Mouse (Mus musculus): ENCODE measurements around the gene Dgkg.

The Dgkg gene

DNA sequence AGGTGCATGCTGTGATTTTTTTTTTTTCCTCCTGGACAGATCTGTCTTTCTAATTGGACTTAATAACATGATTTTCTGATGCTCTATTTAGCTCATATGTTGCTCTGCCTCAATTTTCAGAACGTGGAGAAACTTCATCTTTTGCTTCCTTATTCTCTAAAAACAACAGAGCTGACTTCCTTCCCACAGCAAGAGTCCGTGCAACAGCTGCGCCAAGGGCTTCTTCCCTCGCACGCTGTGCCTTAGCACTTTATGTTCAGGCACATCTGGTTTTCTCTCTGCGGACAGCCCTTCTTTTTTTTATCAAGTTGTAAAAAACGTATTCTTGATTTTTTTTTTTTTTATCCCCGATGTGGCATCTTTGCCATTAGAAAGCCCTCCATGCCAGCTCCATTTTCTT is 111.2 kb downstream of the Dgkg start:
- DNase-seq (ENCODE audit: low read depth) = no peak

DNA sequence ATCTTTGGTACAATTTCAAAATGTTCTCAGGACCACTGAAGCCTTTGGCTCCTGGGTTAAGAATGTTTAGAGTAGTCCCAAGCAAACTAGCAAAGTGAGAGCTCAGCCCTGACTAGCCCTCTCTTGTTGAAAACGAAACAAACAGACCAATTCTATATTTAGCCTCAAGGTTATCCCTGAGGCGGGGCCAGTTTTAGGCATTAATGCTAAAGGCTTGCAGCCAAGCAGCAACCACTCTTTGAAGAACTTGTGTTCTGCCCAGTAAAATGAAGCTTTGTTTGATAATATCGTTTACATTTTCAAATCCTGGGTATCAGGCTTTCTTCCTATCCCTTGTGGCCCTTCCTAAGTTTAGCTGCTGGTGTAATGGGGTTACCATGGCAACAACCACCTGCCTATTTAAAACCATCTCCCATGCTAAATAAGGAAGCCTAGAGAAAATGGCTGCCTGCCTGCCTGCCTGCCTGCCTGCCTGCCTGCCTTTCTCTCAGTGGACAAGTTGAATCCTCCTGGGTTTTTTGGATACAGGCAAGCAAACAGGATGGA is 111.9 kb downstream of the Dgkg start:
- DNase-seq (ENCODE audit: low read depth) = peak; percentile 59

DNA sequence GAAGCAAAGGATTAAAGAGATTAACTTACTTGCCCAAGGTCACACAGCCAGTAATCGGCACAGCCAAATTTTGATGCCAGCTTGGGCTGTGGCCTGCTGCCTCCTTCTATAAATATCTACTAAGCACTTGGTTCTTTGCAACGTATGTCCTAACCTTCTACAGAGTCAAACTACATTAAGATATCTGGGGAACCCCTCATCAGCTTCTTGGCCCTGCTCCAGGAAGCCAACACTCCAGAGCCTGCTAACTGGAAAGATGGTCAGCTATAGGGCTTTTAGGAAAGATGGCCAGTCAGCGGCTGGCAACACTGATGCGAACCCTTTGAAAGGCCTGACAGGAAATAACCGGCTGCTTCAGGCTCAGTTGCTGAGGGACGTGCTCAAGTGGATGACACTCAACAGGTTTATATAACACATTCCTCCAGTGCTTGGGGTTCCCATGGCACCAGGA is 114.3 kb downstream of the Dgkg start:
- no peak for DNase-seq (ENCODE audit: low read depth)

DNA sequence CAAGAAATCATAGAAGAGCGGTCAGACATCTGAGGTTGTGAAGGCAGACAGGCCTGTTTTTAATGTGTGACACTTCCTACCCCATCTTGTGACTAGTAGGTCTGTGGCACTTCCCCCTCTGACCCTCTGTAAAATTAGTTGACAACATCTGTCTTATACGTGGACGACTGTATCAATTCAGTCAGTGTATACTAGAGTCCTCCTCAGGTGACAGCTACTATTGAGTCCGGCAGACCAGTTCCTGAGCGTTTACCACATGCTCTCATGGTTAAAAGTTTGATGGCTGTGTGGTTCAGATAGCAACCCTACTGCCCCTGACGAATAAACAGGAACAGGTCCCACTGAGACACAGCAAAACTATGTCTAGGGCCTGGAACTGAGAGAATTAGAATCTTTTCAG is 117.7 kb downstream of the Dgkg start:
- DNase-seq (ENCODE audit: low read depth) = no peak

DNA sequence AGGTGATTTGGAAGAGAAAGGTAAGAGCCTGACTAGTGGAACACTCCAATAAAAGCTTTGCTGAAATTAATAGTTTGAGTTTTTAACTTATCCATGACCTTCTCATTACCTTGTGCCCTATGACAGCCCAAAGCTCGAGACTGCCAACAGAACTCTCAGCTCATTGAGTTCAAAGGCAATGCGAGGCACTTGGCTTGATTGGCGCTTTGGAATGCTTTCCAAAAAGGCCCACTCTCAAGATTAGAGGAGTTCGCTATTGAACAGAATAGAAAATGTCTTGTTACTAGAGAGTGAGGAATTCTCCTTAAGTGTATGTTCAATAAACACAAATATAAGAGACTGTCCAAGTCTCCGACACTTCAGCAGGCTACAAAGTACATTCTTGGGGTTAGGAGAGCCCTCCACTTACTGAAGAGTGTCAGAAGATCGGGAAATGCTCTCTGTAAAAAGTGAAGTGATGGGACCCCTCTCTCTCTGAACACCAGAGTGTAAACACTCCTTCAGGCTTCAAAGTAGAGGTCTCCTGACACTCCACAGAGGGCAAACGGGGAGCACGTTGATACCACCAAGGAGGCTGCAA is 120.3 kb downstream of the Dgkg start:
- no peak for DNase-seq (ENCODE audit: low read depth)

DNA sequence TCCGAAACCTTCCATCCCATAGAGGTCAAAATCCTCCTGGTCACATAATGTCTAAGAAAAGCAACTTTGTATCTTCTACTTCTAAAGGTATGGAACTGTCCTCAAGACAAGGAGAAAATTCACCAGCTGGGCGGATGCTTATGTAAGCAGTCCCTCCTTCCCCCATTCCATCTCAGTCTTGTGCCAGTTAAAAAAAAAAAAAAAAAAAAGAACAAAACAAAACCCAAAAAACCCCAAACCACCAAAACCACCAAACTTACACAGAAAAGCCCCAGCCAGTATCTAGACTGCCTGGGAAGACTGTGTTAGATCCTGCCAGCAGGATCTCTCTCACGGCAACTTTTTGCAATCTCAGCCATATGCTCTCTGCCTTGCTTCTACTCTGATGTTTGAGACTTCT is 123.9 kb downstream of the Dgkg start:
- no peak for DNase-seq (ENCODE audit: low read depth)

DNA sequence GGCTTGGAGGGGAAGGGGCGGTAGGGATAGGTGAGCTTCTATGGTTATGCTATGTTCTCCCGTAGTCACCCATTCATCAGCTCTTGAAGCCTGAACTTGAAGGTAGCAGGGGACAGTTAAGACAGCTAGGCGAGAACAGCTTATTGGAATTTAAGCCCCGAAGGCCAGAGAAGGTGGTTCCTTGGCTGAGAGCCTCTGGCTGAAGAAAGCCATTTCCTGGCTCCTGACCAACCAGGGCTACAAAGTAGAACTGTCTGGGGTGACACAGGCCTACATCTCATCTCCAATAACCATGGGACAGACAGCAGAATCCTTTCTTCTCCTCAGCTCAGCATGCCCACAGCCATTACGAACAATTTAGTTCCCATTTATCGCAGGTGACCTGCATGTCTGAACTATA is 125.2 kb downstream of the Dgkg start:
- DNase-seq (ENCODE audit: low read depth) = no peak

DNA sequence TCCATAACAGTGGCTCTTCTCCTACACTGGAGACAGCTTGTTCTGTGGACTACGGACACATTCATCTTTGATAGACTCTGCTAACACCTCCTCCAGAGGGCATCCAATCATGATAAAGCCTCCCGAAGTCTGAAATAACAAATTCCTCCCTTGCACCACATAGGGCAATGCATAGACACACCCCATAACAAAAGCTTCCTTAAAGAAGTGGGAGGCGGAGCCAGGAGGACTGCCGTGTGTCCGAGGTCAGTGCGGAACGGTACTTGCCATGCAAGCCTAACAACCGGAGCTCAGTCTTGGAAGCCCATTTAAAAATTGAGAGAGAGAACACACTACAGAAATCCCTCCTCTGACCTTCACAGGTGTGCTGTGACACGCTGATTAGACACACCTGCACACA is 126.0 kb downstream of the Dgkg start:
- no peak for DNase-seq (ENCODE audit: low read depth)

DNA sequence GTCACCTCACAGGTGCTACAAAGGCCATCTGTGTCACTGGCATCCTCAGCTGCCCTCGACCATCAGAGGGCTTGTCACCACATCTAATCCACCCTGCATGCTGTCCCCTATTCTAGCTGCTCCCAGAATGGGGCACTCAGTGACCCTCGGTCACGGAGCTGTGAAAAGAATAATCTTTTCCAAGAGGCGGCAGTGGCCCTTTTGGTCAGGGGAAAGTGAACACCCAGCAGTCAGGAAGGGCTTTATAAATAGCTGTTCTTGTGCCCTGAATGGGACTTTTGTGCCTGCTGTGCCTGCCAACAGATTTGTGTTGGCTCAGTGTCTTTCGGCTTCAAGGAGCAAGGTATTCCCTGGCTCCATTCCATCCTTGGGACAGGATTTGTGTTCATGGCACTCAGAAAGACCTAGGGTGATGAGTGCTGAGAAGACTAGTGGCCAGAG is 129.5 kb downstream of the Dgkg start:
- no peak for DNase-seq (ENCODE audit: low read depth)

DNA sequence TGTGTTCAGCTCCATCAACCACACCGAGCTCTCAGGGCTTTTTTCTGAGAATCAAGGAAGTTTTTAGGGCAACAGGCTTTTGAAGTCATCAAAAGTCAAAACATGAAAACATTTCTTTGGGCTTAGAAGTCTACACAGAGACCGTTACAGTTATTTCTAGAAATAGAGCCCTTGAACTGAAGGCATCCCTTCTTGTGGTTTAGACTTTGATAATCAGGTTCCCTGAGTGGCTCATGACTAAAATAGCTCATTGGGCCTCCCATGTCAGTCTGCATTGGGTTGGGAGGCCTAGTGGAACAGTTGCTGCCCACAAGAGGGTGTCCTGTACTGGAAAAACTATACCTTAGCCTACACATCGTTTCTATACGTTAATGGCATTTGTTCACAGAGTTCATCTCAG is 130.6 kb downstream of the Dgkg start:
- DNase-seq (ENCODE audit: low read depth) = no peak

DNA sequence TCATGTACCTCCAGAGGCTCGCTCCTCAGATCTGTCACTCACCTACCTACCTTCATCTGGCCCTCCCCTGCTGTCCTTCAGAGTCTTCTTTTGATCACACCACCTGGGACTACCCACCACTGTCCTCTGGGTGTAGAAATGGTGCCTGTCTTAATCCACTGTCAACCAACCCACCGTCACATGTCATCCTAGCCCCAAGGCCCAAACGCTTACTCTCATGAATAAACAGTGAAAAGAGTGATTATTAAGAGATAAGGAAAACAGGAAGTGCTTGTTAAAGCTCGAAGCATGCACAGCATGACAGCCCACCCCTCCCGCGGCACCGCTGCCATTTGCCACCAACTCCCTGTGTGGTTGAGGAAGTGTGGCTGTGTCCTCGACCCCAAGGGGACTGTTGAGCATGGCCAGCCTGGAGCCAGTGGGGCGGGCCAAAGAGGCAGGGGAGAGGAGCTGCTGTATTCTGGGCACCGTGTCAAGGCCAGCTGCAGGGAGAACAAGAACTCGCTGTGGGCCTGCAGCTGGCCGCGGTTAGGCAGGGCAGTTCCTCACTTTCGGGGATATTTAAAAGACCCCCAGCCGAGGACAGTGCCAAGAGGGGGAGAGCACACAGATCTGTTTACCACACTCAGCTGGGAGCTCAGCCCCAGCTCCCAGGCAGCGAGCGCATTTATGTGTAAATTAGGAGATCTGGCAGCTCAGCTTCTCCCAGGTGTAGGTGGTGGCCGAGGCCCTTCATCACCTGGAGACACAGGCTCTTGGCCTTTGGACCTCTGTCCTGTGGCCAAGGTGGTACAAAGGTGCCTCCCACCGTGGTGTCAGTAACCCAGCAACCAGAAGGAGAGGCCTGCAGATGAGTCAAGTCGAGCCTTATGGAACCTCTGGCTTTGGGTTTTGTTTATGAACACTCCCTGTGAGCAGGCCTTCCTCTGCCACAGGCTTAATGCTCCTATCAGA is 139.3 kb downstream of the Dgkg start:
- peak; percentile 37 for DNase-seq (ENCODE audit: low read depth)

DNA sequence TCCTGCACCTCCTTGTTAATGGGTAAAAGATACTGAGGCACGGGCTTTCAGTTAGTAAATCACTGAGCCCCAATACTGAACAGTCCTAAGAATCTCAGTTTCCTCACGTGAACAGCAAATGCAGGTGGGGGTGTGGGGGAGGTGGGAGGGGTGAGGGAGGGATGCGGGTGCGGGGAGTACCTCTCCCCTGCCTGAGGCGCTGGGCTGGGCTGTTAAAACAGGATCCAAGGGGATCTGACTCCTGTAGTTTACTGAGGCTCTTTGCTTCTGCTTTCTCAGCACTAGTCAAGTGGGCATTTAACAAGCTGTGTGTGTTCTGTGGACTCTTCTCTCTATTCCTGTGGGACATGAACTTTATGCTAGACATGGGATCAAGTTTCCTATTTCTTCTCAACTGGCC is 141.5 kb downstream of the Dgkg start:
- no peak for DNase-seq (ENCODE audit: low read depth)

DNA sequence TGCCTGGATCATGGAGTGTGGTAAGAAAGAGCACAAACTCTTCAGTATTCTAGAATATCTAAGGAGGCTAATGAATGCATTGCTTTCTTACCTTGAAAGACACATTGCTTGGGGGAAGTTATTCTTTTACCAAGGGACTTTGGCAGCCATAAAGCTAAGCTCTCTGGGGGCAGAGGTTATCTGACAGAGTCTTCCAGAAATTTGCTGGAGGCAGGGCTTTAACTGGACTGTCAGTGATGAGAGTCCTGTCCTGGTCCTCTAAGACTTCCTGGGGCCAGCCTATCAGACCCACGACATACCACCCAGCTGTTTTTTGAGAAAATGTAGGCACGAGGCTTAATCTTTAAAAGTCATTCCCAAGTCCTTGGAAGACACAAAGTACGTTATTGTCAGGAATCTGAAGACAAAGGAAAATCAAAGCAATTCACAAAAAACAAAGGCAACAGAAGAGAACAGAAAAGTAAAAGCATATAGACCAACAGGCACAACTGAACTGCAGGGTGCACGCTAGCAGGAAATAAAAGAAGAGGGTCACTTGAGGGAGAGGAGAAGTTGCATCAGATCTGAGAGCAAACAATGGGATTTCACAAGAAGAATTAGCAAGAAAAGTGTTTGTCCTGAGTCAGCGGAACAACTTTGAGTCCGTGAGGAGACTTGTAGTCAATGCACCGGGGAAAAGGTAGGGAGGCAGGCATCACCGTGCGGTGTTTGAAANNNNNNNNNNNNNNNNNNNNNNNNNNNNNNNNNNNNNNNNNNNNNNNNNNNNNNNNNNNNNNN is 146.0 kb downstream of the Dgkg start:
- DNase-seq (ENCODE audit: low read depth) = no peak

DNA sequence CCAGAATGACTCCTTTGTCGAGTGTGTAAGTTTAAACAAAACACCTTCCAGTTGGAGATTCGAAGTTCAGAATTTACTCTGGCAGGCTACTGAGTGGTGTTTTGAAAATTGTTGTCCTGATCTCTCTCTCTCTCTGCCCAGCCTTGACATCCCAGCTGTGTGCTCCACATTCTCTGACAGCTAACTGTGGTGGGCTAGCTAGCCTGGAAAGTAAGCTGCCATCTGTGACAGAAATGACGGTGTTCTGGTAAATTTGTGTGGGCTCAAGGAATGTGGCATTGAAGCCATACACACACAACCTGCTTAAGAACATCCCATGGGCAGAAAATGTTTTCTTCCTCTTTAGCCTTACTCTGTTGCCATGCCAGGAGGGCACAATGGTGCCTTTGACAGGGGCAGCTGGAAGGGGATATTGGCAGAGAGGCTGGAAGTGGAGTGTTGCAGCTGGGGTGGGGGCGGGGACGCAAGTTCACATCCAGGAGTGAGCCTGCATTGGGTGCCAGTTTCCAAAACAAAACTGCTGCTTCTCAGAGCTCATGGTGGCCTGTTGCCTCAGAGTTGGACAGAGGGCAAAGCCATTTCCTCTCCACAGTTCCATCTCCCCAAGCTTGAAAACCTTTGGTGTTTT is 148.0 kb downstream of the Dgkg start:
- no peak for DNase-seq (ENCODE audit: low read depth)

DNA sequence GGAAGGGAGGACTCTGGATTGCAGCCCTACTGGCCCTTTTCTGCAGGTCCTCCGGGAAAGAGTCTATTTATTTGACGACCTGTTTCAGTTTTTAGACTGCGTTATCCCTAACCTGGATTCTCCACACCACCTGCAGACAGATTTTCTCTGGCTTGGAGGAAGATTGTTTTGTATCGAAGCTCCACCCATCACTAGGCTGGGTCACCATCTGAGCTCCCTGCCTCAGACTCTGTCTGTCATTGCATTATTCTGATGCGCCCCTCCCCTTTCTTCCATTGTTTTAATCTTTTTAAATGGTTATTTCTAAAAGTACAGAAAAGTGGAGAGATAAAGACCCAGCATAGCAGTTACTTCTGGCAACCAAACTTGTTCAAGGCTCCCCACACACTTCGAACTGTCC is 151.4 kb downstream of the Dgkg start:
- DNase-seq (ENCODE audit: low read depth) = no peak

DNA sequence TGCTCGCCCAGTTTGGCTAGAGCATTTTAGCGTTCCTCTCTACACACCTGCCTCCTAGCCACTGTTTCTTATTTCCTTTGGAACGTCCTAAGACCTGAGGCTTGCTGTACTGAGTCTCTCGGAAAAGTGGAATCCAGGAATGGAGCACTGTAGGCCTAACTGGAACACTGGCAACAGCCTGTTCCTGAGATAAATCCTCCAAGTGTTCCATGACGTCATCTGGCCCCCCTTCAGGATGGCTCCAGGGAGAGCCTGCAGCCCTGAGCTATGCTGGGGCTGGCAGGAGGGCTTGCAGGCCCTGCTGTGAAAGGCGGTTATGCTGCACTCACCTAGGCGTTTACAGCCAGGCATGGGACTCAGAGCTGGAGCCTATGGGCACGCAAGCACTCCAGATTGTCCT is 152.2 kb downstream of the Dgkg start:
- DNase-seq (ENCODE audit: low read depth) = peak; percentile 50

DNA sequence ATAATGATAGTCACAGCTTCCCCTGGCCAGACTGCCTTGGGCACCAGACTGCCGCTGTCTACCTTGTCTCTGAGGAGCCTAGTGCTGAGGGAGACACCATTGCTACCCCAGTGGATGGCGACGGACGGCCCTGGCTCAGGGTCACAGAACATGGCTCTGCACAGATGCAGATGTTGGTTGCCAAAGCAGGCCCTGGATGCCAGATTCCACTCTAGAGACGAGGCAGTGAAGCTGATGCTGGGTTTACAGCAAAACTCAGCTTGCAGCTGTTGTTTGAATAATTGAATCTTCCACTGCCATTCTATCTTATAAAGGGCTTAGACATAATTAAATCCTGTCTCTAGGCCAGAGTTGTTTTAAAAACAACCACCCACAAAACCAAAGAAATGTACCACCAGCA is 153.0 kb downstream of the Dgkg start:
- no peak for DNase-seq (ENCODE audit: low read depth)

DNA sequence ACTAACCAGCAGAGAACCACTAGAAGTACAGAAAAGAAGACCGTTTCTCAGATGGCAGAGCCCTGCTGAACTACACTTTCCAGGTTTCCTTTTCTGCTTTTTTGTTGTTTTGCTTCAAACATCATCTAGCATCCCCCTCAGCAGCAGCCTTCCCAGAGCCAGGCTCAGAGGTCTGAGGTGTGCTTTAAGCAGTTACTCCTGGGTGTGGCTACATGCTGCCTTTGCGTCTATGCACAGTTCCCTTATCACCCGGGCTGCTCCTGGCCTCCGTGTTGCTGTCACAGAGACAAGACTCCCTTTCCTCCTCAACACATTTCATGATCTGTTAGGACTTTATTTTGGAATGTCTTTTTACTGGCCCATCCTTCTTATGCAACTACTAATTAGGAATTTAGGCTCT is 153.6 kb downstream of the Dgkg start:
- no peak for DNase-seq (ENCODE audit: low read depth)

DNA sequence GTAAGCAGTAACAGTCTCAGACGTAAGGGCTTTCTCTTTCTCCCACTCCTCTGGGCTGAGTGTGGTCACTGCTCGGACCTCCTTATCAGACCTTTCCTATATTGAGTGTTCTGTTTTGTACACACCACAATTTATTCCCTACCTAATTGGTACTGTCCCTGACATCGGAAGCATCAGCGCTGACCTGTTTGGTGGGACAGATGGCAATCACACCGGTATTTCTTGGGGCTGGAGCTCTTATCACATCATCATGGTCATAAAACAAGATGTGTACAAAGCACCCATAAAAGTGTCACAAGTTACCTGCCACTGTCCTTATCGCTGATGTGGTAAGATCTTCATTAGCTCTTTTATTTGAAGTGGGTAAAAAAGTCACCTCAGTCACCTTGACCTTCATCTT is 155.2 kb downstream of the Dgkg start:
- DNase-seq (ENCODE audit: low read depth) = no peak

DNA sequence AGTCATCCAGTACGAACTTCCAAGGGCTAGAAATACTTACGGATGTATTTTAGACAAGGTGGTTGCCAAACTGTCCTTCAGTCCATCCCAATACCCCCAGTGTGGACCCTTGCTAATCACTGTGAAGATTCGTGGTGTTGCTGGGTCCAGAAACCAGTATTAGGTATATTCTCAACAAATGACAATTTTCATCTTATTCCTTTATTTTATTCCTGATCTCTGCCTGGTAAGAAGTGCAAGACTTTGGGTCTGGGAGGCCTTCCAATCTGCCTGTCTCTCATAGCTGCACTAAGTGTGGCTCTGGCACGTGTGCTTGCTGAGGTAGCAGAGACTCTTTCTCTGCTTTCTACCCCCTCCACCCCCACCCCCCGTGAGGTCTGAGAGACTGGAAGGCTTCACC is 156.5 kb downstream of the Dgkg start:
- no peak for DNase-seq (ENCODE audit: low read depth)

DNA sequence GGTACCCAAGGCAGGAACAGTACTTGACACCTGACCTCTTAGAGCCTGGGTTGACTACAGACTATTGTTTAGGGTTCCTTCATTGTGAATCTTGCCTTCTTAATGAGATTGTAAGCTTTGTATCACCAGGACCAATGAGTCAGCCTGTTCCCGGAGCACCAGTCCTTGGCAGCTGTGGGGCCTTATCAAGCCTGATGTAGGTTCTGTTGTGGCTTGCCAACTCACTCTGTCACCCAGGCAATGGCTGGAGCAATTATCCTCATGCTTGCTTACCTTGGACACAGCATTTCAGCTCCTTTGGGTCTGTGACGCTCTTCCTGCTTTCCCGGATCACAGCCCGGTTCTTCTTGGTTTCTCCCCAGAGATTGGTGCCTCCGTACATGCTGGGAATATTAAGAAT is 157.1 kb downstream of the Dgkg start:
- DNase-seq (ENCODE audit: low read depth) = no peak

DNA sequence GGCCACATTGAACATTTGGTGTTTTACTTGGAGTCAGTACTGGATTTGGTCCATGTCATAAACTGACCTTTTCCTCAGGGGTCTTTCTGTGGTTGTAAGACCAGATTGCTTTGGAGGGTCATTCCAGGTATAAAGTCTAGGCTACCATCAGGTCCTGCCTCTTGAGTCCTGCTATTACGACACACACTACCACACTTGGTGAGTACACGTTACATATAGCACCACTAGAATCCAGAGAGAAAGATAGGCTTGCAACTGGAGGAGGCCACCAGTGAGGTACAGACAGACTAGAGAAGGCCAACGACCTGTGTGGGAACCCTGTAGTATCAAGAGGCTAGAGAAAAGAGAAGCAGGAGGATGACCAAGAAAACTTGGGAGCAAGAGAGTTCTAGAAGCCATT is 157.6 kb downstream of the Dgkg start:
- no peak for DNase-seq (ENCODE audit: low read depth)

Measured in NIH3T3 (cell line).